Mouse (Mus musculus) MEL (cell line): Measurements from ENCODE around the gene Notch2. TPM values are rescaled to one million over a fixed set of nuclear protein-coding genes. Genes with fewer than 3 reads are reported as not detected.

Experiments used
- DNase-seq: peaks from one replicate; pipeline ENCODE4 v3.0.0; 2011; ENCODE audit warnings: low read depth, low spot score
- H3K27ac ChIP-seq: 2 replicates; pipeline ENCODE4 v1.5.1; 2012; ENCODE audit warnings: low read depth, mild to moderate bottlenecking, control low read depth, low read length, moderate library complexity; ENCODE audit not compliant: control insufficient read depth
- H3K27me3 ChIP-seq, 2 experiments: fragments of 150-350 bp in 1 of 2; sonication (generic) in 1 of 2; 2 replicates each; pipeline ENCODE4 v1.6.1; 2012; ENCODE audit warnings: low read length in 2 of 2, mild to moderate bottlenecking in 2 of 2, improper control_type of control experiment in 1 of 2, moderate library complexity in 1 of 2; ENCODE audit not compliant: insufficient read depth in 2 of 2, control insufficient read depth in 1 of 2
- H3K36me3 ChIP-seq, 2 experiments: 2 replicates each; pipeline ENCODE4 v1.6.1; 2012 to 2014; ENCODE audit warnings: low read length in 2 of 2, improper control_type of control experiment in 1 of 2, inconsistent platforms in 1 of 2, mild to moderate bottlenecking in 1 of 2; ENCODE audit not compliant: insufficient read depth in 2 of 2, control insufficient read depth in 1 of 2
- H3K4me1 ChIP-seq, 2 experiments: fragments of 150-350 bp in 1 of 2; sonication (generic) in 1 of 2; 2 replicates each; pipeline ENCODE4 v1.6.1; 2012; ENCODE audit warnings: low read length in 2 of 2, improper control_type of control experiment in 1 of 2, mild to moderate bottlenecking in 1 of 2; ENCODE audit not compliant: insufficient read depth in 2 of 2, control insufficient read depth in 1 of 2
- H3K4me3 ChIP-seq, 2 experiments: fragments of 150-350 bp in 1 of 2; sonication (generic) in 1 of 2; 2 replicates each; pipeline ENCODE4 v1.5.1; 2012; ENCODE audit warnings: low read depth in 2 of 2, low read length in 2 of 2, mild to moderate bottlenecking in 2 of 2, moderate library complexity in 2 of 2, control low read depth in 1 of 2, improper control_type of control experiment in 1 of 2; ENCODE audit not compliant: control insufficient read depth in 1 of 2, insufficient read depth in 1 of 2
- H3K79me2 ChIP-seq: 2 replicates; pipeline ENCODE4 v1.6.1; 2012; ENCODE audit warnings: mild to moderate bottlenecking, low read length, moderate library complexity; ENCODE audit not compliant: control insufficient read depth, poor library complexity, insufficient read depth
- H3K9ac ChIP-seq: 2 replicates; pipeline ENCODE4 v1.6.1; 2012; ENCODE audit warnings: low read depth, mild to moderate bottlenecking, control low read depth, low read length, moderate library complexity; ENCODE audit not compliant: control insufficient read depth, poor library complexity, severe bottlenecking
- H3K9me3 ChIP-seq: fragments of 150-350 bp; sonication (generic); replicated peaks from 2 replicates; pipeline ENCODE4 v1.6.1; 2012; ENCODE audit warnings: mild to moderate bottlenecking, low read length, improper control_type of control experiment, moderate library complexity; ENCODE audit not compliant: insufficient read depth
- BHLHE40 ChIP-seq: IDR thresholded peaks from 2 replicates; pipeline ENCODE4 v1.6.1; 2012; ENCODE audit warnings: low read depth, mild to moderate bottlenecking, inconsistent platforms, low read length, improper control_type of control experiment, borderline replicate concordance
- CHD2 ChIP-seq: IDR thresholded peaks from 2 replicates; pipeline ENCODE4 v1.6.1; 2011; ENCODE audit warnings: low read length, improper control_type of control experiment
- E2F4 ChIP-seq: IDR thresholded peaks from 2 replicates; pipeline ENCODE4 v1.6.1; 2011; ENCODE audit warnings: low read depth, low read length, improper control_type of control experiment, borderline replicate concordance
- ELF1 ChIP-seq: IDR thresholded peaks from 2 replicates; pipeline ENCODE4 v1.6.1; 2014; ENCODE audit warnings: low read depth, mild to moderate bottlenecking, inconsistent platforms, low read length, improper control_type of control experiment, moderate library complexity
- EP300 ChIP-seq, 2 experiments: IDR thresholded peaks; 2 replicates each; pipeline ENCODE4 v1.6.1; 2011; ENCODE audit warnings: improper control_type of control experiment in 2 of 2, low read length in 2 of 2, low read depth in 1 of 2, mild to moderate bottlenecking in 1 of 2
- ETS1 ChIP-seq: IDR thresholded peaks from 2 replicates; pipeline ENCODE4 v1.6.1; 2012; ENCODE audit warnings: low read depth, mild to moderate bottlenecking, inconsistent platforms, low read length, improper control_type of control experiment, moderate library complexity
- GATA1 ChIP-seq: IDR thresholded peaks from 2 replicates; pipeline ENCODE4 v1.6.1; 2011; ENCODE audit warnings: low read depth, low read length, improper control_type of control experiment
- HCFC1 ChIP-seq: IDR thresholded peaks from 2 replicates; pipeline ENCODE4 v1.6.1; 2012; ENCODE audit warnings: low read depth, mild to moderate bottlenecking, inconsistent platforms, low read length, improper control_type of control experiment, moderate library complexity
- JUND ChIP-seq: IDR thresholded peaks from 2 replicates; pipeline ENCODE4 v1.6.1; 2011; ENCODE audit warnings: low read depth, mild to moderate bottlenecking, improper control_type of control experiment, low read length
- MAFK ChIP-seq: IDR thresholded peaks from 2 replicates; pipeline ENCODE4 v1.6.1; 2011; ENCODE audit warnings: low read depth, mild to moderate bottlenecking, low read length, improper control_type of control experiment, borderline replicate concordance
- MAX ChIP-seq: IDR thresholded peaks from 2 replicates; pipeline ENCODE4 v1.6.1; 2011; ENCODE audit warnings: low read length, improper control_type of control experiment
- MXI1 ChIP-seq: IDR thresholded peaks from 2 replicates; pipeline ENCODE4 v1.6.1; 2011; ENCODE audit warnings: mild to moderate bottlenecking, low read depth, low read length, improper control_type of control experiment
- MYC ChIP-seq: IDR thresholded peaks from 2 replicates; pipeline ENCODE4 v1.6.1; 2011; ENCODE audit warnings: low read depth, mild to moderate bottlenecking, low read length, improper control_type of control experiment, moderate library complexity
- NRF1 ChIP-seq: IDR thresholded peaks from 2 replicates; pipeline ENCODE4 v1.6.1; 2014; ENCODE audit warnings: low read depth, mild to moderate bottlenecking, inconsistent platforms, low read length, improper control_type of control experiment, moderate library complexity; ENCODE audit not compliant: poor library complexity, insufficient read depth, severe bottlenecking
- POLR2A ChIP-seq, 2 experiments: IDR thresholded peaks; 2 replicates each; pipeline ENCODE4 v1.6.1; 2011 to 2012; ENCODE audit warnings: low read length in 2 of 2, mild to moderate bottlenecking in 2 of 2, control low read depth in 1 of 2, improper control_type of control experiment in 1 of 2, low read depth in 1 of 2, moderate library complexity in 1 of 2; ENCODE audit not compliant: control insufficient read depth in 1 of 2, insufficient read depth in 1 of 2, poor library complexity in 1 of 2
- RCOR1 ChIP-seq: IDR thresholded peaks from 2 replicates; pipeline ENCODE4 v1.6.1; 2012; ENCODE audit warnings: low read depth, mild to moderate bottlenecking, inconsistent platforms, low read length, improper control_type of control experiment
- SIN3A ChIP-seq: IDR thresholded peaks from 2 replicates; pipeline ENCODE4 v1.6.1; 2012; ENCODE audit warnings: low read length, improper control_type of control experiment, inconsistent platforms
- TAL1 ChIP-seq: IDR thresholded peaks from 2 replicates; pipeline ENCODE4 v1.6.1; 2012; ENCODE audit warnings: mild to moderate bottlenecking, inconsistent platforms, low read length, moderate library complexity, mixed read lengths
- TBP ChIP-seq: IDR thresholded peaks from 2 replicates; pipeline ENCODE4 v1.8.0; 2011; ENCODE audit warnings: low read depth, low read length, improper control_type of control experiment
- TCF12 ChIP-seq: IDR thresholded peaks from 2 replicates; pipeline ENCODE4 v1.6.1; 2014; ENCODE audit warnings: low read depth, mild to moderate bottlenecking, inconsistent platforms, low read length, improper control_type of control experiment, moderate library complexity
- UBTF ChIP-seq: IDR thresholded peaks from 2 replicates; pipeline ENCODE4 v1.6.1; 2012; ENCODE audit warnings: low read depth, mild to moderate bottlenecking, inconsistent platforms, low read length, improper control_type of control experiment, moderate library complexity, borderline replicate concordance; ENCODE audit not compliant: insufficient read depth
- ZC3H11A ChIP-seq: IDR thresholded peaks from 2 replicates; pipeline ENCODE4 v1.6.1; 2012; ENCODE audit warnings: low read depth, mild to moderate bottlenecking, inconsistent platforms, low read length, improper control_type of control experiment
- ZNF384 ChIP-seq: IDR thresholded peaks from 2 replicates; pipeline ENCODE4 v1.6.1; 2012; ENCODE audit warnings: low read depth, mild to moderate bottlenecking, inconsistent platforms, low read length, improper control_type of control experiment
- polyA plus RNA-seq, 2 experiments: library from polyadenylated mRNA; stranded (reverse) in 1 of 2; unstranded in 1 of 2; fragments of >175 nt in 1 of 2; fragments of >200 nt in 1 of 2; gene quantifications; 2 replicates each; pipeline versions ENCODE4 v1.2.1 to v1.2.4; 2012; ENCODE audit warnings: low replicate concordance in 2 of 2, low read depth in 1 of 2; ENCODE audit not compliant: insufficient read length in 2 of 2, insufficient read depth in 1 of 2, missing spikeins in 1 of 2
- total RNA-seq: library from RNA; depleted of rRNA; stranded (reverse); fragments of 300-350 nt; gene quantifications from 2 replicates; pipeline ENCODE4 v1.2.3, GENCODE M21; 2012

Gene Notch2
- total and polyA plus RNA-seq, 3 experiments: 16.2 to 36.6 (median 16.6) TPM

- Histone ChIP-seq H3K9ac (no peak overlapping the region), H3K79me2 (peaks cover 23% of the 10 kb centered on the region), H3K9me3 (no peaks in the 10 kb centered on the region), H3K4me3 (no peak overlapping the region), H3K27me3 (no peaks in the 10 kb centered on the region), H3K27ac (peak overlapping the region; percentile 53), H3K36me3 (peaks cover 0 to 60% of the 10 kb centered on the region in 2 experiments; a peak in 2 of 4 replicates)
- DNase-seq: peak; percentile 75
- TF ChIP-seq SIN3A (peak; percentile 70), RCOR1 (peak; percentile 54; the same call in 1 of the 2 replicates), UBTF (no peak), MAFK (no peak), MYC (peak; percentile 51), E2F4 (no peak), MXI1 (peak; percentile 71), ZNF384 (peak; percentile 15; the same call in 1 of the 2 replicates), BHLHE40 (no peak), HCFC1 (0 out of 2 replicates have a peak, but pooled peaks have one; percentile 27), NRF1 (peak; percentile 76), ETS1 (peak; percentile 62; the same call in 1 of the 2 replicates), TBP (no peak), GATA1 (0 out of 2 replicates have a peak, but pooled peaks have one; percentile 17), EP300 (IDR thresholded peaks at IDR 0.05; ENCODE audit: low read depth in 1 of 2, low read length in 2 of 2) (peak; percentile 71 to 73), ELF1 (peak; percentile 43), MAX (peak; percentile 48; the same call in 1 of the 2 replicates)
- TF ChIP-seq, all 39 proteins: peak for 12
- peaks cover 46 to 55% of the 10 kb centered on the region in 2 experiments for H3K4me1 ChIP-seq
Measured at GRCm38 (mm10) chr3:98031104-98031503, 17.8 kb downstream of the Notch2 start.

DNA sequence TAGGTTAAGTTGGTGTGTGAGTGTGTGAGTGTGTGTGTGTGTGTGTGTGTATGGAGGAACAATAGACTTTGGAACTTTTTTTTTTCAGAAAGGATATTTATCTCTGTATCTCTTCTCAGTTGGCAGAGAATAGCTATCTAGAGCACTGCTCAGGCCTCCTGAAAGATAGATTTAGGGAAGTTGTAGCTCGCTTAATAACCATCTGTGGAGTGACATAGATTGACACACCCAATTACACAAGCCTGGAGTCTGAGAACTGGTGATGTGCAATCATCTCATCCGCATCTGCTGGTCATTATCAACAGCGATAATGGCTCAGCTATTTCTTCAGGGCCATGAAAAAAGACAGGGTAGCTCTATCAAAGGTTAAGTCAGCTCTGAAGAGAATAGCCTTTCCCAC lies 18.9 kb downstream of the Notch2 start:
- H3K9me3 ChIP-seq: no peaks in the 10 kb centered on the region
- peak; percentile 94 for TF ChIP-seq GATA1
- peak; percentile 16; the same call in 1 of the 2 replicates for TF ChIP-seq CHD2
- peak; percentile 96 for TF ChIP-seq ETS1
- TF ChIP-seq ZNF384: peak; percentile 96
- TF ChIP-seq RCOR1: peak; percentile 65
- TF ChIP-seq MXI1: peak; percentile 39; the same call in 1 of the 2 replicates
- no peak for TF ChIP-seq ZC3H11A
- TF ChIP-seq MYC: peak; percentile 57; the same call in 1 of the 2 replicates
- peak; percentile 91 for TF ChIP-seq TCF12
- peak; percentile 89 to 95 for TF ChIP-seq EP300 (IDR thresholded peaks at IDR 0.05; ENCODE audit: low read depth in 1 of 2, low read length in 2 of 2)
- no peak for TF ChIP-seq MAX
- TF ChIP-seq TAL1: peak; percentile 54
- TF ChIP-seq POLR2A (IDR thresholded peaks at IDR 0.05; ENCODE audit: control insufficient read depth in 1 of 2, insufficient read depth in 1 of 2, low read depth in 1 of 2, low read length in 2 of 2, poor library complexity in 1 of 2): no peak
- TF ChIP-seq BHLHE40: peak; percentile 48; the same call in 1 of the 2 replicates
- TF ChIP-seq JUND: no peak
- no peak overlapping the region for H3K9ac ChIP-seq
- H3K27me3 ChIP-seq: no peaks in the 10 kb centered on the region
- H3K36me3 ChIP-seq: peaks cover 0 to 58% of the 10 kb centered on the region in 2 experiments; a peak in 2 of 4 replicates
- peaks cover 20% of the 10 kb centered on the region for H3K79me2 ChIP-seq
- H3K27ac ChIP-seq: peak overlapping the region; percentile 53
- peaks cover 46 to 53% of the 10 kb centered on the region in 2 experiments for H3K4me1 ChIP-seq
- no peak overlapping the region for H3K4me3 ChIP-seq
- peak; percentile 75 for DNase-seq
